Mouse (Mus musculus) cerebellum, adult 2 months (tissue): ENCODE measurements around the gene Chd3. TPM values are rescaled to one million over a fixed set of nuclear protein-coding genes. Genes with fewer than 3 reads are reported as not detected.

Experiments used
- DNase-seq, 2 experiments: peaks; one replicate each; pipeline ENCODE4 v3.0.0; 2021
- H3K27ac ChIP-seq: fragments of 200-500 bp; 2 replicates; pipeline ENCODE4 v1.5.1; 2012; ENCODE audit warnings: low read length, control low read depth, inconsistent platforms; ENCODE audit not compliant: insufficient read depth
- H3K27me3 ChIP-seq: fragments of 200-500 bp; 2 replicates; pipeline ENCODE4 v1.6.1; 2012; ENCODE audit warnings: inconsistent platforms, mild to moderate bottlenecking, low read length, moderate library complexity; ENCODE audit not compliant: control insufficient read depth, insufficient read depth
- H3K4me1 ChIP-seq: fragments of 200-500 bp; 2 replicates; pipeline ENCODE4 v1.6.1; 2011; ENCODE audit warnings: low read length; ENCODE audit not compliant: control insufficient read depth, insufficient read depth
- H3K4me3 ChIP-seq: fragments of 200-500 bp; replicated peaks from 2 replicates; pipeline ENCODE3; 2011; ENCODE audit warnings: mild to moderate bottlenecking, low read depth, low read length, control low read depth; ENCODE audit not compliant: insufficient read depth
- CTCF ChIP-seq: fragments of 200-500 bp; IDR thresholded peaks from 2 replicates; pipeline ENCODE4 v1.5.1; 2011; ENCODE audit warnings: low read depth, mild to moderate bottlenecking, control low read depth, low read length, moderate library complexity, borderline replicate concordance; ENCODE audit not compliant: insufficient read depth
- POLR2A ChIP-seq: fragments of 200-500 bp; IDR thresholded peaks from 2 replicates; pipeline ENCODE4 v1.6.1; 2011; ENCODE audit warnings: low read length, control low read depth, borderline replicate concordance; ENCODE audit not compliant: insufficient read depth
- WGBS: fragments of 180-500 bp; shearing (Covaris S2); methylation state at CpG from one replicate; pipeline ENCODE4 v1.1.7; 2018; 5-methylcytosine and 5-hydroxymethylcytosine counted together
- polyA plus RNA-seq: library from polyadenylated mRNA; depleted of rRNA; stranded (reverse); fragments of >200 nt; gene quantifications from 2 replicates; pipeline ENCODE4 v1.2.3, GENCODE M21; 2012

Chd3 gene
- polyA plus RNA-seq, 1 experiment: 111 TPM

DNA sequence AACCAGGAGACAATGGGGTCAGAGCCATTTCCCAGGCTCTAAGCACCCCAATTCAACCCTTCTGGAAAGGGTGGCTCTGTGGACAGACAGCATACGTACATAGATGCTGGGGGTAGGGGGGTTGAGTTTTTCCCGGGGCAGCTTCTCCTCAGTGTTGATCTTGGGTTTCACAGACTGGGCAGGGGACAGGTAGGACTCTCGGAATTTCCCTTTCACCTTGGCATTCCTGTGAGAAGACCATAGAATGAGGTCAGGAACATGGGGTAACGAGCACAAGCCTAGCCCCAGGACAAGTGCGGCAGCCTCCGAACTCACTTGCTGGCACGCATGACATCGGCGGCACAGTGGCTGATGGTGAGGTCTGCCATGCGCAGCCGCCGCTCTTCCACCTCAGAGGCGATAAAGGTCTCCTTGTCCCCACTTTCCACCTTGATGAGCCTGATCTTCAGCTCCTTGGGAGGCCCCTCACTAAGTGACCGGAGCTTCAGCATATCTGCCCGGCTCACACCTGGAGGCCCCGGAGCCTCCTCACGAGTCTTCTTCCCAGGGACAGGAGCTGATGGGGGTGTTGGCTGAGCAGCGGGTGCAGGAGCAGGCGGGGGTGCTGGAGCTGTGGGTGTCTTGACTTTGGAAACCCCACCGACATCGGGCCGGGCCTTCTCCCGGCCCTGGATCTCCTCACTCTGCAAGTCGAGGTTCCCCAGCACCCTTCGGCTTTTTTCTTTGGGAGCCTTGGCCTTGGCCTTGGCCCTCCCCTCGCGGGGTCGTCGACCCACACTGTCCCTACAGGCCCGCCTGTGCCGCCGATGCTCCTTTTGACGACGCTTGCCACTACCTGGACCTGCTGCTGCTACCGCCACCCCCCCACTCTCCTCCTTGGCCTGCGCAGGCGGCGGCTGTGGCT lies 34.7 kb upstream of the Chd3 start:
- Histone ChIP-seq H3K4me3 (no peak overlapping the region), H3K27me3 (no peaks in the 10 kb centered on the region), H3K27ac (no peak overlapping the region), H3K4me1 (peaks cover 13% of the 10 kb centered on the region; the same call in 1 of the 2 replicates)
- TF ChIP-seq POLR2A (no peak), CTCF (no peak)
- WGBS: 80% methylated on average over 36 of the region's 38 CpGs
- peak; percentile 28 to 29 for DNase-seq

GRCm38 (mm10) chr11:69401987-69402386 lies 32.8 kb upstream of the Chd3 start:
- peak in 1 of 2 experiments; percentile 22 for DNase-seq
- Histone ChIP-seq H3K27ac (no peak overlapping the region), H3K4me1 (peaks cover 9% of the 10 kb centered on the region; the same call in 1 of the 2 replicates), H3K4me3 (no peak overlapping the region), H3K27me3 (no peaks in the 10 kb centered on the region)
- TF ChIP-seq CTCF (no peak), POLR2A (no peak)
- WGBS: 77% methylated on average over 12 of the region's 12 CpGs

DNA sequence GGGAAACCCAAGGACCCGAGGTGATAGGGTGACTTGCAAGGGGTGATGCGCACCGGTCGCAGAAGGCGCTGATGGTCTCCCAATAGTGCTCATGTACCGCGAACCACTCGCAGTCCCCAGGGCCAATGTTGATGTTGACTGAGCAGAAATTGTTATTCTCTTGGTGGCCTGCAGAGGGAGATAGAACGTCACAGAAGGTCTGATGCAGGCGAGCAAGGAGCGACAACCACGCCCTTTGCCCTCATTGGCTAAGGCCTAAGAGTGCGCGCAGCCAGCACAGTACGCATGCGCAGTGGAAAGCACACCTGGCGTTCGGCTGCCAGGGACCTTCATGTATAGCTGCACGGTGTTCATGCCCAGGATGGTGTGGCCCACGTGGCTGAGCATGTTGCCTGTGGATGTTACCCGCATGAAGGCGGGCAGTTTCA lies 32.0 kb upstream of the Chd3 start:
- WGBS: 8% methylated on average over 22 of the region's 22 CpGs
- peak; percentile 93 to 96 for DNase-seq
- Histone ChIP-seq H3K27ac (no peak overlapping the region), H3K27me3 (no peaks in the 10 kb centered on the region), H3K4me3 (peak overlapping the region; percentile 4), H3K4me1 (peaks cover 13% of the 10 kb centered on the region; the same call in 1 of the 2 replicates)
- TF ChIP-seq POLR2A (peak; percentile 88), CTCF (peak; percentile 98)

DNA sequence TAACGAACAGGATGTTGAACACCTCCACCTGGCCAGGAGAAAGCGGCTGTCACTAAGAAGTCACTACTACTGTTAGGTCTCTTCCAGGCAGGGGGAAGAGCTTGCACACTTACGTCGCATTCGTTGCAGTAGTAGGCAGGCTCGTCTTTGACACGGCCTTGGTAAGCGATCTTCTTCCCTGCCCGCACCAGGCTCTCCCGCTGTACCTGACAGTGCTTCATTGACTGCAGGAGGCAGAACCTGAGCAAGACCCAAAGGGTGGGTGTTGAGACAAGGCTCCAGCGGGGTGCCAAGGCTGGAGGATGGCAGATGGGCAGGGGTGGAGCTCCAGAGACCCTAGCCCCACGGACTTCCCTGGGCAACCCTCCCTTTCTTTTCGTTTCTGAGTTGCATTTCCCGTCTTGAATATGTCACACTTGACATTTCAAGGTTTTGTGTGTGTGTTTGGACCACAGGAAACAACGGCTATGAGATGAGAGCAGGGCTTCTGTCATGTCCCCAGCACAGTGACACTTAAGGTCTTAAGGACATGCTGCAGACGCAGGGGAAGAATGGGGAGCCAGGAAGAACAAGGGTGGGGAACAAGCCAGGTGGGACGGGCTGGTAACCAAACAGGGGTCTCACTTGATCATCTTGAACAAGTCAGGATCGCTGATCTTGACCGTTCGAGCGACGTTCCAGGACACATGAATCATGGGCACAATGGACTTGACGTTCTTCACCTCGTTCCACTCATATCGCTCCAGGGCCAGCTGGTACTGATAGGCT lies 31.1 kb upstream of the Chd3 start:
- no peak overlapping the region for H3K4me3 ChIP-seq
- peak; percentile 28 to 46 for DNase-seq
- TF ChIP-seq CTCF (no peak), POLR2A (no peak)
- no peak overlapping the region for H3K27ac ChIP-seq
- H3K4me1 ChIP-seq: peaks cover 13% of the 10 kb centered on the region; the same call in 1 of the 2 replicates
- no peaks in the 10 kb centered on the region for H3K27me3 ChIP-seq
- 79% methylated on average over 25 of the region's 25 CpGs for WGBS

- Histone ChIP-seq H3K27me3 (no peaks in the 10 kb centered on the region), H3K4me1 (peaks cover 13% of the 10 kb centered on the region; the same call in 1 of the 2 replicates), H3K27ac (no peak overlapping the region), H3K4me3 (no peak overlapping the region)
- WGBS: 58% methylated on average over 66 of the region's 66 CpGs
- TF ChIP-seq POLR2A (no peak), CTCF (no peak)
- DNase-seq: peak; percentile 20 to 29
Observed at GRCm38 (mm10) chr11:69399201-69400082, 30.2 kb upstream of the Chd3 start.

- TF ChIP-seq CTCF: no peak
- TF ChIP-seq POLR2A: no peak
- peaks cover 13% of the 10 kb centered on the region; the same call in 1 of the 2 replicates for H3K4me1 ChIP-seq
- peak overlapping the region; percentile 52 for H3K4me3 ChIP-seq
- no peak overlapping the region; the same call in 1 of the 2 replicates for H3K27ac ChIP-seq
- 49% methylated on average over 21 of the region's 21 CpGs for WGBS
- DNase-seq: peak; percentile 22 to 25
- no peaks in the 10 kb centered on the region for H3K27me3 ChIP-seq
Observed at GRCm38 (mm10) chr11:69398486-69399200, 29.4 kb upstream of the Chd3 start.
